Mouse (Mus musculus) hindbrain, embryonic 10.5 days (tissue): ENCODE results near the gene OR5BS1P. TPM values are rescaled to one million over a fixed set of nuclear protein-coding genes. Genes with fewer than 3 reads are reported as not detected.
A peak's percentile ranks its signal among the peaks of the same experiment; 100 is the strongest.
"Not testable (repeated sequence)": the region's sequence is repeated elsewhere in the genome, so short reads cannot be mapped to it uniquely, and the experiment has no call there.

Experiments
- DNase-seq: peaks from one replicate; pipeline ENCODE4 v3.0.0-alpha.2; 2017; ENCODE audit warnings: low spot score
- H3K27ac ChIP-seq: fragments of 300-500 bp; sonication (generic); 2 replicates; pipeline ENCODE4 v1.5.1; 2016; ENCODE audit warnings: mild to moderate bottlenecking, moderate library complexity
- H3K27me3 ChIP-seq: fragments of 300-500 bp; sonication (generic); 2 replicates; pipeline ENCODE4 v1.6.1; 2016; ENCODE audit warnings: mild to moderate bottlenecking; ENCODE audit not compliant: poor library complexity, insufficient read depth, severe bottlenecking
- H3K36me3 ChIP-seq: fragments of 300-500 bp; sonication (generic); 2 replicates; pipeline ENCODE4 v1.6.1; 2016; ENCODE audit warnings: mild to moderate bottlenecking, moderate library complexity
- H3K4me1 ChIP-seq: fragments of 300-500 bp; sonication (generic); replicated peaks from 2 replicates; pipeline ENCODE4 v1.6.1; 2016; ENCODE audit warnings: mild to moderate bottlenecking
- H3K4me3 ChIP-seq: fragments of 300-500 bp; sonication (generic); 2 replicates; pipeline ENCODE4 v1.5.1; 2016; ENCODE audit warnings: mild to moderate bottlenecking, moderate library complexity
- H3K9me3 ChIP-seq: fragments of 300-500 bp; sonication (generic); 2 replicates; pipeline ENCODE4 v1.6.1; 2016; ENCODE audit warnings: mild to moderate bottlenecking, moderate library complexity
- WGBS: fragments of 180-500 bp; shearing (Covaris S2); methylation state at CpG from one replicate; pipeline ENCODE4 v1.1.7; 2016; 5-methylcytosine and 5-hydroxymethylcytosine counted together
- polyA plus RNA-seq: library from polyadenylated mRNA; unstranded; fragments of >200 nt; fragmentation: Nextera tagmentation; extraction: Ambion mirVana; gene quantifications from 2 replicates; pipeline ENCODE4 v1.2.1, GENCODE M21; 2016

OR5BS1P gene
- polyA plus RNA-seq, 1 experiment from 2014 or later, result not detected

- Histone ChIP-seq H3K36me3 (0 out of 2 replicates have a peak, but pooled peaks cover 4% of the 10 kb centered on the region), H3K4me3 (peak overlapping the region; percentile 35), H3K27me3 (no peaks in the 10 kb centered on the region), H3K4me1 (peaks cover 24% of the 10 kb centered on the region), H3K9me3 (no peaks in the 10 kb centered on the region), H3K27ac (no peak overlapping the region; the same call in 1 of the 2 replicates)
- 26% methylated on average over 25 of the region's 25 CpGs for WGBS
- peak; percentile 82 for DNase-seq
These were observed 41.0 kb downstream of the OR5BS1P start for GRCm38 (mm10) chr15:98510438-98511385.

- no peaks in the 10 kb centered on the region for H3K27me3 ChIP-seq
- H3K4me1 ChIP-seq, result peaks cover 24% of the 10 kb centered on the region
- no peak overlapping the region for H3K27ac ChIP-seq
- no peak for DNase-seq
- H3K36me3 ChIP-seq, result 0 out of 2 replicates have a peak, but pooled peaks cover 10% of the 10 kb centered on the region
- WGBS, result 59% methylated on average over 13 of the region's 13 CpGs
- H3K4me3 ChIP-seq, result no peak overlapping the region
- H3K9me3 ChIP-seq, result no peaks in the 10 kb centered on the region
These were observed 41.8 kb downstream of the OR5BS1P start for GRCm38 (mm10) chr15:98511386-98511928.

DNA sequence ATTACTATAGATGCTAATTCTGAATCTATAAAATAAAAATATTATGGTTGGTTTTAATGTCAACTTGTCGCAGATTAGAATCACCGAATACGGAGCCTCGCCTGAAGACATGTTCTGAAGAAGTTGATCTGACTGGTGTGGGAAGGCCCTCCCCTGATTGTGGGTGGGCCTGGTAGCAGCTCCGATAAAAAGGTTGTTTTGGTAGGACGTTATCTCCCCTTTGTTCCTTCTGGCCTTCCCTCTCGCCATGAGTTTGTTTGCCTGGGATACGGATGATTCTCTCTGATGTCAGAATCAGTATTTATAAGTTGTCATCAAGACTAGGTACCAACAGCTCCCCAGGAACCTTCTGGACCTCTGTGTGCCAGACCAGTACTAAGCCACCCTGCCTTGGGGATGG is 42.5 kb downstream of the OR5BS1P start:
- Histone ChIP-seq H3K27me3 (no peaks in the 10 kb centered on the region), H3K9me3 (no peaks in the 10 kb centered on the region), H3K36me3 (peaks cover 15% of the 10 kb centered on the region), H3K4me1 (peaks cover 24% of the 10 kb centered on the region), H3K27ac (no peak overlapping the region), H3K4me3 (no peak overlapping the region)
- DNase-seq, result no peak
- 63% methylated on average over 8 of the region's 8 CpGs for WGBS

- 52% methylated on average over 17 of the region's 17 CpGs for WGBS
- Histone ChIP-seq H3K27me3 (no peaks in the 10 kb centered on the region), H3K4me3 (no peak overlapping the region), H3K27ac (no peak overlapping the region), H3K9me3 (no peaks in the 10 kb centered on the region), H3K4me1 (peaks cover 24% of the 10 kb centered on the region), H3K36me3 (peaks cover 22% of the 10 kb centered on the region)
- DNase-seq, result no peak
These were observed 43.2 kb downstream of the OR5BS1P start for GRCm38 (mm10) chr15:98512799-98513321.

DNA sequence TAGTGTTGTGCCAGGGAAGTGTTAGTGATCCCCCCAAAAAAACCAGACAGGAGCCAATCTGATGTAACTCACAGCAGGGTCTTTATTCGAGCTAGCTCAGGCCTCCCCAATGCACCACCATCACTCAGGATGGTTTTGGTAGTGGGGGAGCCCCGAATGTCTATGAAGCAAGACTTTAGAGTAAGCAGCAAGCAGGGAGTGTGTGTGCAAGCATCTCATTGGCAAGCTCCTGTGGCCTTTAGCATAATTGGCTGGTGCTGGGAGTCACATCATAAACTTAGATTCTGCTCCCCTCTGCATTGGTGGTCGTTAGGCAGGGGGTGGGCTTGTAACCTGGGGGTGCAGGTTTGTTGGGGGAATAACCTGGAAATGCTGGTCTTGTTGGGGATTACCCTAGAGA is 44.0 kb downstream of the OR5BS1P start:
- H3K4me3 ChIP-seq, H3K9me3 ChIP-seq, H3K27ac ChIP-seq, H3K27me3 ChIP-seq, DNase-seq: not testable (repeated sequence)
- 66% methylated on average over 3 of the region's 3 CpGs for WGBS
- Histone ChIP-seq H3K4me1 (peaks cover 24% of the 10 kb centered on the region), H3K36me3 (peaks cover 30% of the 10 kb centered on the region)

GRCm38 (mm10) chr15:98514146-98514545 is 44.5 kb downstream of the OR5BS1P start:
- no peaks in the 10 kb centered on the region for H3K27me3 ChIP-seq
- no peak overlapping the region for H3K4me3 ChIP-seq
- no peak for DNase-seq
- H3K27ac ChIP-seq, result no peak overlapping the region
- H3K9me3 ChIP-seq, result no peaks in the 10 kb centered on the region
- peaks cover 30% of the 10 kb centered on the region for H3K36me3 ChIP-seq
- WGBS, result 84% methylated on average over 8 of the region's 8 CpGs
- peaks cover 24% of the 10 kb centered on the region for H3K4me1 ChIP-seq

- H3K27me3 ChIP-seq, DNase-seq, H3K9me3 ChIP-seq, H3K4me3 ChIP-seq, H3K27ac ChIP-seq: not testable (repeated sequence)
- WGBS, result 80% methylated on average over 2 of the region's 2 CpGs
- Histone ChIP-seq H3K36me3 (peaks cover 36% of the 10 kb centered on the region), H3K4me1 (peaks cover 24% of the 10 kb centered on the region)
These were observed 45.1 kb downstream of the OR5BS1P start for GRCm38 (mm10) chr15:98514845-98515244.

DNA sequence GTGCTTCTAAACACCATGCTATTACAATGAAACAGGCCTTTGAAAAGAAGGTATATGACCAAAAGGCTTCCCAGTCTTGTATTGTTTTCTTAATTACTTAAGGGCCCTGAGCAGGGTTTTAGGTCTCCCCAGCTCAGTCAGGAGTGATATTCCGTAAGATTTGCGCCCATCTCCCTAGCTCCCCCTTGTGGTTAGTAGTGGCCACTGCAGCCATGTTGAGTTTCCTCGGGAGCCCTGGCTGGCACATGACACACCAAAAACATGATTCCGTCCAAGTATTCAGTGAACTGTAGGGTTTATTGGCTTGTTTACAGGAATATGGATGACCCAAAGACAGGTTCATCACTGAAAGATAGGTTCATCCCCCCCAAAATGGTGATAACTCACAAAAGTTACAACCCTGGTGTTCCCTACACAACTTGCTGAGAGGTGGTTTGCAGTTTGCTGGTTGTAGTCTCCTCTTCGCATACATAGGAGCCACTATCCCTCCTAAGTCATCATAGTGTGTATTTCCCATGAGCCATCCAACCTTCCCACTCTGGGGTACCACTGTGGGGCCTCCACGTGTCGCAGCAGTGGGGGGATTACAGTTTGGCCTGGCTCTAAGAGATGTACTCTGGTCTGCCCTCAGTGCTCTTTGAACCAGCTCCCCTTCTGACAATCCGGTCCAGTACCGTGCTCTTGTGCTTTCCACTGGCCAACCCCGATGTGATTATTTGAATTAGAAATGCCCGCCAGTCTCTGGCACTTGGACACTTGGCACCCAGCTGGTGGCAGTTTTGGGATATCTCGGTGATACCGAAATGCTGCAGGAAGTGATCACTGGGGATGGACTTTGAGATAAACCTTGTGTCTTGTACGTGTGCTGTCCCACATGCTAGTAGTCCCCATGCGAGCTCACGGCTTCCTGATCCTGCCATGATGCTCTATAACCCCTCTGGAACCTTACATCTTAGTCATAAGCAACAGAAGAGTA is 48.0 kb downstream of the OR5BS1P start:
- Histone ChIP-seq H3K9me3 (no peaks in the 10 kb centered on the region), H3K27me3 (no peaks in the 10 kb centered on the region), H3K36me3 (peaks cover 64% of the 10 kb centered on the region), H3K4me3 (no peak overlapping the region), H3K27ac (no peak overlapping the region), H3K4me1 (peaks cover 11% of the 10 kb centered on the region)
- 76% methylated on average over 16 of the region's 16 CpGs for WGBS
- DNase-seq, result peak; percentile 50

DNA sequence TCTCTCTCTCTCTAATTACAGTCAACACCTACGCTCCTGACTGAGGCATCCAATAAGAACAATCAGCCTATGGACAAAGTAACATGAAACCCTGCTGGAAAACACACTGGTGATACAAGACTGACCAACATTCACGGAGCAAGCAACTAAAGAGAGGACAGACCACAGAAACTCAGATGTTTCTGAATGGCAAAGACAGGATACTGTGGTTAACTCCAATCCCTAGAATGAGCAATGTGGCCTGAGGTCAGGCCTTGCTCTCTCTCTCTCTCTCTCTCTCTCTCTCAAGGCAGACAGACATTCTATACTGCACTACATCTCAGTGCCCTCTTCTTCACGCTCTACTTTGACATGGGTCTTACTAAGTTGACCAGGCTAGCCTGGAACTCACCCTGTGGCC is 51.5 kb downstream of the OR5BS1P start:
- H3K36me3 ChIP-seq, result peaks cover 92% of the 10 kb centered on the region
- H3K9me3 ChIP-seq, result no peaks in the 10 kb centered on the region
- no peak overlapping the region for H3K4me3 ChIP-seq
- H3K4me1 ChIP-seq, result no peaks in the 10 kb centered on the region
- H3K27ac ChIP-seq, result no peak overlapping the region
- 94% methylated on average over 3 of the region's 3 CpGs for whole genome bisulfite sequencing
- DNase-seq, result no peak
- H3K27me3 ChIP-seq, result no peaks in the 10 kb centered on the region

- peaks cover 100% of the 10 kb centered on the region for H3K36me3 ChIP-seq
- H3K9me3 ChIP-seq, result no peaks in the 10 kb centered on the region
- H3K27me3 ChIP-seq, result no peaks in the 10 kb centered on the region
- 87% methylated on average over 5 of the region's 5 CpGs for WGBS
- H3K27ac ChIP-seq, result no peak overlapping the region
- H3K4me3 ChIP-seq, result no peak overlapping the region
- H3K4me1 ChIP-seq, result no peaks in the 10 kb centered on the region
- DNase-seq, result no peak
These were observed 56.4 kb downstream of the OR5BS1P start for GRCm38 (mm10) chr15:98526057-98526456.

DNA sequence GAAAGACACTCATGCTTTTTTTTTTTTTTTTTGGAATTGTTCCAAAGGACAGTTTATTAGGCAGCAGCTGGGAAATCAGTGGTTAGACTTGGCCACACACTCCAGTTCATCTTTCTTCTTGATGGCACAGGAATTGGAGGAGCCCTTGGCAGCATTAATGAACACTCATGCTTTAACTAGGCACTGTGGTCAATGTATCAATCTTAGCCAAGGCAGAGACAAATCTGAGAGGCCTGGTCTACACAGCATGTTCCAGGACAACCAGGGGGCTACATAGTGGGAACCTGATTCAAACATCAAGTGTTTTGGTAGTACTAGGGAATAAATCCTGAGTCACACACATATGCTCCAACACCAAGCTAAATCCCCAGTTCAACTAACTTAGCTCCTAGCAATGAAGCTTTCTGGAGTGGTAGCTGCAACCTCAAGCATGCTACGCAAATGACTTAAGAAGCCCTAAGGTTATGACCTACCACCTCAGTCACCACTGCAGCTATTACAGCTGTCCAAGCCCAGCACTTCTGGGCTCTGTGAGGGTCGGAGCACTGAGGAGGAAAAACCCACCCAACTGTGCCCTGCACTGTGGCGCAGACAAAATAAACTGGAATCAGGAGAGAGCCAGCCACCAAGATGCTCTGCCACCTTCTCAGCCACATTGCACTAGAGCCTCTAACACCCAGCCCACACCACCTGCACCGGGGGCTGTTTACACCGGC is 57.5 kb downstream of the OR5BS1P start:
- Histone ChIP-seq H3K27ac (no peak overlapping the region), H3K4me3 (no peak overlapping the region), H3K27me3 (no peaks in the 10 kb centered on the region), H3K36me3 (peaks cover 100% of the 10 kb centered on the region), H3K9me3 (no peaks in the 10 kb centered on the region), H3K4me1 (peaks cover 5% of the 10 kb centered on the region)
- WGBS, result 92% methylated on average over 5 of the region's 5 CpGs
- no peak for DNase-seq

- Histone ChIP-seq H3K27me3 (no peaks in the 10 kb centered on the region), H3K36me3 (peaks cover 94% of the 10 kb centered on the region), H3K27ac (no peak overlapping the region), H3K9me3 (no peaks in the 10 kb centered on the region), H3K4me3 (no peak overlapping the region), H3K4me1 (peaks cover 13% of the 10 kb centered on the region)
- DNase-seq, result no peak
- WGBS, result 90% methylated on average over 5 of the region's 5 CpGs
These were observed 58.4 kb downstream of the OR5BS1P start for GRCm38 (mm10) chr15:98528066-98528563.
